Mouse (Mus musculus) hindbrain, embryonic 11.5 days (tissue): ENCODE measurements at regions not wholly inside any gene's neighbourhood (a gene's known extent, or its start where the extent isn't known, plus 50 kb on each side); places are given as distances from the start of the nearest gene placed in this dataset.

Source experiments
- ATAC-seq: fragments of 200-750 bp; cut with Nextera tagmentation; 2 replicates; pipeline ENCODE4 v1.8.0; 2017; ENCODE audit warnings: mild to moderate bottlenecking, moderate TSS enrichment, moderate library complexity; ENCODE audit not compliant: low FRiP score
- DNase-seq: peaks from one replicate; pipeline ENCODE4 v3.0.0-alpha.2; 2015; ENCODE audit warnings: low spot score
- H3K27ac ChIP-seq: fragments of 300-500 bp; sonication (generic); 2 replicates; pipeline ENCODE4 v1.5.1; 2014; ENCODE audit warnings: mild to moderate bottlenecking, low read depth, low read length
- H3K27me3 ChIP-seq: fragments of 300-500 bp; sonication (generic); 2 replicates; pipeline ENCODE4 v1.6.1; 2014; ENCODE audit warnings: mild to moderate bottlenecking, low read length, moderate library complexity, mixed read lengths; ENCODE audit not compliant: control insufficient read depth, insufficient read depth
- H3K36me3 ChIP-seq: fragments of 300-500 bp; sonication (generic); 2 replicates; pipeline ENCODE4 v1.6.1; 2014; ENCODE audit warnings: mild to moderate bottlenecking, low read length, moderate library complexity, mixed read lengths; ENCODE audit not compliant: control insufficient read depth, insufficient read depth
- H3K4me1 ChIP-seq: fragments of 300-500 bp; sonication (generic); replicated peaks from 2 replicates; pipeline ENCODE4 v1.6.1; 2014; ENCODE audit warnings: low read length, mixed read lengths; ENCODE audit not compliant: control insufficient read depth, insufficient read depth
- H3K4me2 ChIP-seq: fragments of 300-500 bp; sonication (generic); replicated peaks from 2 replicates; pipeline ENCODE4 v1.6.1; 2014; ENCODE audit warnings: mild to moderate bottlenecking, low read depth, low read length
- H3K4me3 ChIP-seq: fragments of 300-500 bp; sonication (generic); 2 replicates; pipeline ENCODE4 v1.5.1; 2014; ENCODE audit warnings: low read depth, low read length
- H3K9ac ChIP-seq: fragments of 300-500 bp; sonication (generic); 2 replicates; pipeline ENCODE4 v1.6.1; 2014; ENCODE audit warnings: low read depth, low read length
- H3K9me3 ChIP-seq: fragments of 300-500 bp; sonication (generic); 2 replicates; pipeline ENCODE4 v1.6.1; 2016; ENCODE audit warnings: low read length; ENCODE audit not compliant: control insufficient read depth
- WGBS: fragments of 180-500 bp; shearing (Covaris S2); extraction: QIAGEN DNeasy Blood & Tissue Kit; methylation state at CpG from one replicate; pipeline ENCODE4 v1.1.7; 2014; 5-methylcytosine and 5-hydroxymethylcytosine counted together

DNA sequence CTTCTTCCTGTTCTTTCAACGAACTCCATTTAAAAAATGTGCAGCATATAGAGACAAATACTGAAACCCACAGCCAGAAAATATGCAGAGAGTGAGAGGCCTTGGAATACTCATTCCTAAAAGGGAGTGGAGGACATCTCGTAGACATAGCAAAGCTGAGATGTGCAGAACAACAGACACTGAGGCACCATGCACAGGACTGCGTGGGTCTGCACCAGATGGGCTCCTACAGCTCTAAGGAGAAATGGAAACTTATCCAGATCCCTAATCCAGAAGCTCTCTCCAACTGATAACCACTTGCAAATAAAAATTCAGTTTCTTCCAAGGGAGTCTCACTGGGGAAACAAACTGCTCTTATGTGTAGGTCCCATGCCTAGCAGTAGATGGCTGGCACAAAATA lies 101.6 kb downstream of the Slc25a24 start:
- Histone ChIP-seq H3K27me3 (no peaks in the 10 kb centered on the region), H3K4me2 (no peak overlapping the region), H3K4me3 (no peak overlapping the region), H3K27ac (no peak overlapping the region), H3K9me3 (no peaks in the 10 kb centered on the region), H3K9ac (no peak overlapping the region), H3K4me1 (no peaks in the 10 kb centered on the region), H3K36me3 (no peaks in the 10 kb centered on the region)
- no peak for DNase-seq
- WGBS: 89% methylated on average over 3 of the region's 3 CpGs
- no peak for ATAC-seq

- Histone ChIP-seq H3K4me1 (no peaks in the 10 kb centered on the region), H3K27ac (no peak overlapping the region), H3K4me3 (no peak overlapping the region), H3K9ac (no peak overlapping the region), H3K9me3 (no peaks in the 10 kb centered on the region), H3K4me2 (no peak overlapping the region), H3K36me3 (no peaks in the 10 kb centered on the region), H3K27me3 (no peaks in the 10 kb centered on the region)
- ATAC-seq: 0 out of 2 replicates have a peak, but pooled peaks have one; percentile 40
- 69% methylated on average over 4 of the region's 4 CpGs for WGBS
- no peak for DNase-seq
Measured at GRCm38 (mm10) chr3:109234275-109234674, 106.2 kb upstream of the Vav3 start.

- no peak for DNase-seq
- Histone ChIP-seq H3K4me2 (no peak overlapping the region), H3K4me1 (no peaks in the 10 kb centered on the region), H3K9ac (no peak overlapping the region), H3K9me3 (no peaks in the 10 kb centered on the region), H3K27me3 (no peaks in the 10 kb centered on the region), H3K4me3 (no peak overlapping the region), H3K36me3 (no peaks in the 10 kb centered on the region), H3K27ac (no peak overlapping the region)
- ATAC-seq: no peak
- WGBS: 87% methylated on average over 5 of the region's 5 CpGs
Measured at GRCm38 (mm10) chr3:109236918-109237317, 103.5 kb upstream of the Vav3 start.

DNA sequence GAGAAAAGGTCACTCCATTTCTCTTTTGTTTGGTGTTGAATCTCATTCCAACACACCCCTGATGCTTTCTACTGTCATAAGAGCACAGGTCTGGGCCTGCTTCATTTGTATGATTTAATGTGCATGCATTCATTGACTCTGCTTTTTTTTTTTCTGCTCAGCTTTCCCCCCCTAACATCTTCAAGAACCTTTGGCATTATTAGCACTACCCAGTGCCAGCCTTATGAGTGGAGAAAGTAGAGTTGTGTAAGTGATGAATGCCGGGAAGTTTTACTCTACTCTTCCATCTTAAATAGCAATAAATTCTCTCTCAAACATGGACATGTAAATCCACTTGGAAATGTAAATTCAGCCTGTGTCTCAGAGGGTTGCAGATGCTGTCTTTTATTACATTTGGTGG lies 97.0 kb upstream of the Vav3 start:
- H3K4me3 ChIP-seq: no peak overlapping the region
- 94% methylated on average over 1 of the region's 1 CpGs for WGBS
- H3K27ac ChIP-seq: no peak overlapping the region
- H3K4me1 ChIP-seq: no peaks in the 10 kb centered on the region
- no peak overlapping the region for H3K4me2 ChIP-seq
- ATAC-seq (no peak), DNase-seq (no peak)
- no peak overlapping the region for H3K9ac ChIP-seq
- H3K9me3 ChIP-seq: no peaks in the 10 kb centered on the region
- H3K36me3 ChIP-seq: no peaks in the 10 kb centered on the region
- no peaks in the 10 kb centered on the region for H3K27me3 ChIP-seq

GRCm38 (mm10) chr3:109248801-109249200 lies 91.7 kb upstream of the Vav3 start:
- DNase-seq (no peak), ATAC-seq (no peak)
- H3K27ac ChIP-seq: no peak overlapping the region
- no peak overlapping the region for H3K4me3 ChIP-seq
- H3K9me3 ChIP-seq: no peaks in the 10 kb centered on the region
- H3K9ac ChIP-seq: no peak overlapping the region
- WGBS: 48% methylated on average over 1 of the region's 1 CpGs
- H3K4me1 ChIP-seq: no peaks in the 10 kb centered on the region
- H3K27me3 ChIP-seq: no peaks in the 10 kb centered on the region
- H3K36me3 ChIP-seq: no peaks in the 10 kb centered on the region
- H3K4me2 ChIP-seq: no peak overlapping the region

DNA sequence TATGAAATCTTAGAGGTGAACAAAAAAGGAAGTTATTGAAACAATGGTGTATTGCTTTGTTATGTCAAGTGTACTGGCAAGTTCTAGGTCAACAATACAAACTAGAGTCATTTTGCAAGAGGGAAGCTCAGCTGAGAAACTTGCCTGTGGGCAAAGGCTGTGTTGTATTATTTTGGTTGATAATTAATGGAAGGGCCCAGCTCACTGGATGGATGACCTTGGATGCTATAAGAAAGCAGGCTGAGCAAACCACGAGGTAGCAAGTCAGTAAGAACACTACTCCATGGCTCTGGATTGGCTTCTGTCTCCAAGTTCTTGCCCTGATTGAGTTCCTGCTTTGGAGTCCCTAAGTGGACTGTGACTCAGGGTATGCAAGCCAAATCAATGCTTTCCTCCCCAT lies 91.1 kb upstream of the Vav3 start:
- no peaks in the 10 kb centered on the region for H3K27me3 ChIP-seq
- no peaks in the 10 kb centered on the region for H3K36me3 ChIP-seq

GRCm38 (mm10) chr3:109249989-109250388 lies 90.5 kb upstream of the Vav3 start:
- no peak overlapping the region for H3K4me2 ChIP-seq
- H3K9me3 ChIP-seq: no peaks in the 10 kb centered on the region
- H3K9ac ChIP-seq: no peak overlapping the region
- no peaks in the 10 kb centered on the region for H3K4me1 ChIP-seq
- WGBS: 83% methylated on average over 2 of the region's 2 CpGs
- DNase-seq: no peak
- no peak overlapping the region for H3K4me3 ChIP-seq
- H3K27me3 ChIP-seq: no peaks in the 10 kb centered on the region
- no peak overlapping the region for H3K27ac ChIP-seq
- no peaks in the 10 kb centered on the region for H3K36me3 ChIP-seq
- ATAC-seq: no peak

More for the DNA sequence above, 91.1 kb upstream of the Vav3 start:
- Histone ChIP-seq H3K9me3 (no peaks in the 10 kb centered on the region), H3K27ac (no peak overlapping the region), H3K4me2 (no peak overlapping the region), H3K4me3 (no peak overlapping the region), H3K4me1 (no peaks in the 10 kb centered on the region), H3K9ac (no peak overlapping the region)
- ATAC-seq: no peak
- WGBS: 77% methylated on average over 1 of the region's 1 CpGs
- no peak for DNase-seq

GRCm38 (mm10) chr3:109251716-109252115 lies 88.7 kb upstream of the Vav3 start:
- H3K27me3 ChIP-seq: no peaks in the 10 kb centered on the region
- H3K9me3 ChIP-seq: no peaks in the 10 kb centered on the region
- no peak overlapping the region for H3K9ac ChIP-seq
- H3K4me2 ChIP-seq: no peak overlapping the region
- no peak for ATAC-seq
- no peak overlapping the region for H3K4me3 ChIP-seq
- WGBS: 71% methylated on average over 1 of the region's 1 CpGs
- H3K4me1 ChIP-seq: no peaks in the 10 kb centered on the region
- no peak overlapping the region for H3K27ac ChIP-seq
- peak; percentile 10 for DNase-seq
- no peaks in the 10 kb centered on the region for H3K36me3 ChIP-seq

GRCm38 (mm10) chr3:109254001-109254630 lies 86.3 kb upstream of the Vav3 start:
- Histone ChIP-seq H3K27ac (no peak overlapping the region), H3K4me2 (no peak overlapping the region), H3K4me3 (no peak overlapping the region), H3K36me3 (no peaks in the 10 kb centered on the region), H3K4me1 (no peaks in the 10 kb centered on the region), H3K27me3 (no peaks in the 10 kb centered on the region), H3K9ac (no peak overlapping the region), H3K9me3 (no peaks in the 10 kb centered on the region)
- WGBS: 71% methylated on average over 9 of the region's 9 CpGs
- DNase-seq: no peak
- ATAC-seq: peak; percentile 45; the same call in 1 of the 2 replicates
